Mouse (Mus musculus) liver (tissue): ENCODE measurements around the gene Dgkd.
"Not testable (repeated sequence)": the region's sequence is repeated elsewhere in the genome, so short reads cannot be mapped to it uniquely, and the experiment has no call there.

Source experiments
- DNase-seq: peaks from one replicate; pipeline ENCODE4 v3.0.0-alpha.2; 2020; ENCODE audit warnings: mixed read lengths

The Dgkd gene

DNA sequence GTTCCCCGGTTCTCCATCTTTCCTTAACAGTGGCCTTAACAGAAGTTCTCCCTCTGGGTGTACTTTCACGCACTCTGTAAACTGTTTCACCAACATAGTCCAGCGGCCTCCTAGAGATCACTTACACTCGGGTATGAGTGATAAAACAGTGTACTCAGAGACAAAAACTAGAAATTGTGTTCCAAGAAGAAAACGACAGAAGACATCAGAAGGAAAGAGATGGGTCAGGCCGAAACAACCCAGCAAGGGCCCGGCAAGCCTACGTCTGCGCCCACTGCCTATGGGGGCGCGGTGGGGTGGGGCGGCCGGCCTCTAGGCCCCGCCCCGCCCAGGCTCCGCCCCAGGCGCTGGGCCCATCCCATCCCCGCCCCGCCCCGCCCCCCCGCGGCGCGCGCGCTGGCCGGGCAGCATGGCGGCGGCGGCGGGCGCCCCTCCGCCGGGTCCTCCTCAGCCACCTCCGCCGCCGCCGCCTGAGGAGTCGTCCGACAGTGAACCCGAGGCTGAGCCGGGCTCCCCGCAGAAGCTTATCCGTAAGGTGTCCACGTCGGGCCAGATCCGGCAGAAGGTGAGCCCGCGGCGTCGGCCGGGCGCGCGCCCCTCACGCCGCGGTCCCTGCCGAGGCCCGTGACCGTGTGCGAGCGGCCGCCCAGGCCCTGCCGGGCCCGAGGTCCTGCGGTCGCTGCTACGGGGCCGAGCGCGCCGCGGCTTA lies at the start of gene Dgkd:
Gene Dgkd (plus strand): TSS at position 396 of the 709 bp plus-strand sequence.
- peak; percentile 88 for DNase-seq

DNA sequence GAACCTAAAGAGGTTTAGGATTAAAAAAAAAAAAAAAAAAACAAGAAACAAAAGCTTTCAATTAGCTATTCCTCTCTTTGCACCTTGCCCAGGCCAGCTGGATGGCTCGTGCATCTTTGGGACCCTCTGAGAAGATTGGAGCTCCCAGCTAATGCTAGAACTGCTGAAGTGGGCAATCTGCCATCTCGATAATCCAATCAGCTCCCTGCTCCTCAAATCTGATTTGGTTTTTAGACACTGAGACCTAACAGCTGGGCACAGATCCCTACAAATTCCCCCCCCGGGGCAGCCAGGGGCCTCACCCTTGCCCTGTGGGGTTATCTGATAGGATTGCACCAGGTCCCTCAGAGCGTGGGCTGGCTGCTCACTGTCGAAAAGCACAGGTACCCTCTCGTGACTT lies 49.5 kb upstream of the Dgkd start, which contains the start of gene Sag:
Gene Sag (plus strand): TSS at position 105 of the 400 bp plus-strand sequence.
- no peak for DNase-seq

DNA sequence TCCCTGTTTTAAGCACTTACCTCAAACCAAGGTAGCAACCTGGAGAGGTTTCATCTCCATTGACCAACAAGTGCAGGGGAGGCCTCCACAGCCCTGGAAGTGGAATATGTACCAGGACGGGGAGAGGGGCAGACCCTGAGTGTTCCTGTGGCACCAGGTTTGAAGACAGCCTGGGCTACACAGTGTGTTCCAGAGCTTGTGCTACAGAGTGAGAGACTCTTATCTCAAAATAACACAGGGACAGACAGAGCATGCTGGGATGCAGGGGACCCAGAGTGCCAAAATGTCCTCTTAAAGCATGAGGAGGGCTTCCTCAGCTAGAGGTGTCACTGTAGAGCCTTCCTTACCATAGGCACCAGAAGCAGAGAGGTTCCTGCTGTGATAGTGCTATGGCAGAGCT lies 45.3 kb upstream of the Dgkd start:
- DNase-seq, result no peak

DNA sequence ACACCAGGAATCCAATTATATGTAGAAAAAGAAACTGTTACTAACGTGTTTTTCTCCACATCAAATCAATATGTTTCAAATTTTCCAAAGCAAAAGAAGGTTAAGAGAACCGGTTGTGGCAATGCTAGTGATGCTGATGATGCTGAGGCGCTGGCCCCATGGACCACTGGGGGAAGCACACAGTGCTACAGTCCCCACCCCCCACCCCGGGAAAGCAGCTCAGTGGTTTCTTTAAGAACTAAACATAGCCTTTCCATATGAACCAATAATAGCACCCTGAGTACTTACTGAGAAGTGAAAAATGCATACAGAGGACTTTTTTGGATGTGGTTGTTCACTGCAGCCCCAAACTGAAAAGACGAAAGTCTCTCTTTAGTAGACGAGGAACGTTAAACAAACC lies 41.7 kb upstream of the Dgkd start:
- DNase-seq, result no peak

DNA sequence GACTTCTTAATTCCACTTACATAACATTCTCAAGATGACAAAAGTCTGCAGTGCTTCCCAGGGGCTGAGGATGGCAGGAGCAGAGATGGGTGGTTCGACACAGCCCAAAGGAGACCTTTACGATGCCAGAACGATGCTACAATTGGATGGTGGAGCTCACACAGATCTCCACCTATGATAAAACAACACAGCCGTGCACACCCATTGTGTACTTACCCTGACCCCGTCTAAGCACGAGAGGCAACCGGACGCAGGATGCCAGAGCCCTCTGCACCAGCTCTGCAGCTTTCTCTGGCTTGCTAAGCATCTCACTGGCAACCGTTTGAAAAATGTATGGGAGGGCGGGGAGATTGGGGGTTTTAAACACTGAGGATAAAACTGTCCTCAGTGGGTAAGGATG lies 41.0 kb upstream of the Dgkd start:
- DNase-seq, result no peak

DNA sequence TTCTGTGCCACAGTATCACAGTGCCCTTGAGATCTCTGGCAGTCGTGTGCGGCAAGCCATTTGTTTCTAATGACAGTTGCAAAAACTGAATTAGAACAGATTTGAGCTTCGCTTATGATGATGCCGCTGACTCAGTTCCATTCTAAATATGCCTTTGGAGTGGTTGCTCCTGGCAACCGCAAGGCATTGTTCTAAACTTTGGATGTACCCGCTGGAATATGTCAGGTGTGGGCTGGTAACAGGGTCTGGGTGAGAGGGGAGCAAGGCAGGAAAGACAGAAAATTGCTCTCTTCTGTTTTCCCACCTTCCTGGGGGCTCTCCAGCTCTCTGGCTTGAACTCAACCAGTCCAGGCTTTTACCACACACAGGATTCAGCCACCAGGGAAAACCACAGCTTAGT lies 39.9 kb upstream of the Dgkd start:
- no peak for DNase-seq

DNA sequence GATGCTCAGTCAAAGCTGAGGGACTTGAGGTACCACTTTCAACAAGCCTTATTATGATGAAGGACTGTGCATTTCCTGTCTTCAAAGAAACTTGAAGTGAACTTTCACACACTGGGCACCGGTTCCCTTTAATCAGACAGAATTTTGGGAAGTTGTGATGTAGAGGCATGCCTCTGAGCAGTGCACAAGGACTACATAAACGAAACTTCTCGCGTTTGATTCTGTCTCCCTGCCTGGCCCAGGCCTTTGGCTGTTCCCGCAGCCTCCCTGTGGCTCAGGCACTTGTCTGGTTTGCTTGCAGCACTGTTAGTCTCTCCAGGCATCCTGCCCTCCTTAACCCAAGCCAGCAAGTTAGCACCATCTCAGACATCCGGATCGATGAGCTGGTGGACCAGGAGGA lies 39.4 kb upstream of the Dgkd start:
- DNase-seq, result no peak

DNA sequence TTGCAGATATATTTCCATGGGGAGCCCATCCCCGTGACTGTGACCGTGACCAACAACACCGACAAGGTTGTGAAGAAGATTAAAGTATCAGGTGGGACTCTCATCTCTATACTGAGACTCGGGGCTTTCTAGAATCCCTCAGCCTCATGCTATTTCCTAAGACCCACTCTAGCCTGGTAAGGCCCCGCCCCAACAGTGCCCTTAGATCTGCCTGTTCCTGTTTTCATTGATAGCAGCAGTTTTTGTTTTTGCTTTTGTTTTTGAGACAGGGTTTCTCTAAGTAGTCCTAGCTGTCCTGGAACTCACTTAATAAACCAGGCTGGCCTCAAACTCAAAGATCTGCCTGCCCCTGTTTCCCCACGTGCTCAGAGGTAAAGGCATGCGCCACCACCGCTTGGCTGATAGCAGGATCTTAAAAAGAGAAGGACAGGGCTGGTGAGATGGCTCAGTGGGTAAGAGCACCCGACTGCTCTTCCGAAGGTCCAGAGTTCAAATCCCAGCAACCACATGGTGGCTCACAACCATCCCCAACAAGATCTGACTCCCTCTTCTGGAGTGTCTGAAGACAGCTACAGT lies 28.6 kb upstream of the Dgkd start:
- DNase-seq, result no peak

DNA sequence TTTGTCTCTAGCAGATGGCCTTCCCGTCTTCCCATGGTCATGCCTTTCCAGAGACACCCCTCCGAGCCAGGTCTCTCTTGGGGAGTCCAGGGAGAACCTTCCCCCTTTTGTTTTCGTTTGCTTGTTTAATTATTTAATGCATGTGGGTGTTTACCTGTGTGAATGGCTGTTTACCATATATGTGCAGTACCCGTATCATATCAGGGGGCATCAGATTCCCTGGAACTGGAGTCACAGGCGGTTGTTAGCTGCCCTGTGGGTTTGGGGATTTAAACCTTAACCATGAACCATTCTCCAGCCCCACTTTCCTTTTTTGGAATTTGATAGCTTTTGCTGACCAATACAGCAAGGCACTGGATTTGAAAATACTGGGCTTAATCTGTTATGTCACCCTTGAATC lies 27.8 kb upstream of the Dgkd start:
- no peak for DNase-seq

DNA sequence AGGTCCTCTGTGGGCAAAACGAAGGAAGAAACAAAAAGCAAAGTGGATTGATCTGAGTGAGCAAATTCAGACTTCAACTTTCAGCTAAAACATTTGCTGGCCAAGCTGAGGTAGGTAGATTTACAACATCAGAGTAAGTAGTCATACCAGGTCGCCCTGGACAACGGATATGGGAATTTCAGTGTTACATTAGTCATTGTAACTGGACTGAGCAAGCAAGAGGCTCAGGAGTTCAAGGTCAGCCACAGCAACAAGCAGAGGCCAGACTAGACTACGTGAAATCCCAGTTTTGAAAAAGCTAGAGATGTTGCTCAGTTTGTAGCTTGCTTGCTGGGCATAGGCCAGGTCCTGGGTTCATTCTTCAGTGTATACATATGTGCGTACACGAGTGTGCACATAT lies 27.1 kb upstream of the Dgkd start:
- DNase-seq, result no peak

DNA sequence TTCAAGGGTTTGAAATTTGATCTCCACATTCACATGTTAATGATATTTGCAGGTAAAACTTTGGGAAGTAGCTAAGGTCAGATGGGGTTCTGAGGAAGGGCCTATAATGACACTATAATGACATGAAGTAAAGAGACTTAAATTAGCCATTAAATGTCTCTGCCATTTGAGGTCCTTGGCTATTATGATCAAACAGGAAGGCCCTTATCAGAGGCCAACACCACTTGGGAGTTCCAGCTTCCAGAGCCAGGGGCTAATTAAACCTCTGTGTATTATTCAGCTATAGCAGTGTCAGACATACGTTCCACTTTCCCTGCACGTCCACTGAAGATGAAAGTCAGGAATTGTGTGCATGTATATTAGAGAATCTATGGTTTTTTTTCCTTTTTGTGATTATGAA lies 26.6 kb upstream of the Dgkd start:
- no peak for DNase-seq

DNA sequence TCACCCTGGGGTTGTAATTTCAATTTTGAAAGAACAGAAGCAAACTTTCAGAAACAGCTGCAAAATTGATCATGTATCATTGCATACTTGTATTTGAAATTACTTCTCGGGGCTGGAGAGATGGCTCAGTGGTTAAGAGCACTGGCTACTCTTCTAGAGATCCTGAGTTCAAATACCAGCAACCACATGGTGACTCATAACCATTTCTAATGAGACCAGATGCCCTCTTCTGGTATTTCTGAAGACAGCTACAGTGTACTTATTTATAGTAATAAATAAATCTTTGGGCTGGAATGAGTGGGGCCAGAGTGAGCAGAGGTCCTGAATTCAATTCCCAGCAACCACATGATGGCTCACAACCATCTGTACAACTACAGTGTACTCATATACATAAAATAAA lies 25.6 kb upstream of the Dgkd start:
- not testable (repeated sequence) for DNase-seq

DNA sequence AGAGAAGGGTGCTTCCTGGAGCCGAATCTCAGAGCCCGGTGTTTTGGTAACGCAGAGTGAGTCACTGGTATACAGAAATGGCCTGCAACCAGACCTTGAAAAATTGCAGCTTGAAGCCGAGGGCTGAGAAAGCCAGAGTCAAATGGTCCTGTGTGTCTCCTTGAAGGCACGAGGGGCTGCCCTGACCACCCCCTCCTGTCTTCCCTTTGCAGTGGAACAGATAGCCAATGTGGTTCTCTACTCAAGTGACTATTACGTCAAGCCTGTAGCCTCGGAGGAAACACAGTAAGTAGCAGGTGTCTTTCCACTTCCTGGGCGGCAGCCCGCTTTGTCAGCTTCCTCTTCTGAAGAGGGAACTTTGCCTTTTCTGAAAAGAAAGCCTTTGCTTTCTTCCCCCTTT lies 24.9 kb upstream of the Dgkd start:
- DNase-seq, result peak; percentile 36

DNA sequence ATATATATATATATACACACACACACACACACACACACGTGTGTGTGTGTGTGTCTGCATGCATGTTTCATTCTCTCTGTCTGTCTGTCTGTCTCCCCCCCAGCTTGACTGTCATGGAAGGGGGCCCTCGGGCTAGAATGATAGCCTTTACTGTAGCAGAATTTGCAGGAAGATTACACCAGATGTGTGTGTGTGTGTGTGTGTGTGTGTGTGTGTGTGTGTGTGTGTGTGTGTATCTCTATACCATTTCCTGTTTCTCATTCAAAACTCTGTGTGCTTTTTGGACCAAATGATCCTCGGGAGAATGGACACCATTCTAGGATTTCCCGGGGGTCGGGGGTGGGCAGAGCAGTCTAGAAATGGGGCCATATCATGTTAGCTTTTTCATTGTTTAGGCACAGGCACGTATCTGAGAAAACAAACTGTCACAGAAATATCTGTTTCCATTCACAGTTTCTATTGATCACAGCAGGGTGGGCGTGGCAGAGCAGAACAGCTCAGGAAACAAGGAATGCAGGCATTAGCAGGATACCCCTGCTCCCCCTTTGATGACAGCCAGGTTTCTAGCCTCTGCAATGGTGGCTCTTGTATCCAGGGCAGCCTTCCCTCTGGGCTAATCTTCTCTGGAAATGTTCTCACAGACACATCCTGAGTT lies 24.0 kb upstream of the Dgkd start:
- no peak for DNase-seq

DNA sequence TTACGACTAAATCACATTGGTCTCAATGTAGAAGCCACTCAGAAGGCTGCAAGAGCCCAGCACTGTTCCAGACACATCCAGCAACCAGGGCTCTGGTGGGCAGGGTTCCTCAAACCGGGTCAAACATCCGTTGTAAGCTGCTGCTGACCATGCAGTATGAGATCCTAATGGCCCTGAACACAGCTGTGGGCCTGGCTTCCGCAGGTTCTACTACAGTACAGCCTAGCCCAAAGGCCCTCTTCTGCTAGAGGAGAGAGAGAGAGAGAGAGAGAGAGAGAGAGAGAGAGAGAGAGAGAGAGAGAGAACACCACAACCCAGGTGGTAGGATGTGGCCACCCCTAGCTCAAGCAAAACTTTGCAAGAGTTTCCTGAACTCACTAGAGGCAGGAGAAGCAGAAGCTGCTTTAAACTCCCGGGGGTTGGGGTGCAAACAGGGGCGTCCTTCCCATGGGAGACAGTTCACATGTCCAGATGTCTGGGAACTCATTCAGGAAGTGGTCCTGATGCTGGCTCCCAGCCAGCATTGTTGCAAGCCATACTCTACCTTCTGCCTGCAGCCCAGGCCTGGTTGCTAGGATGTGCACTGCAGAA lies 23.4 kb upstream of the Dgkd start:
- no peak for DNase-seq

DNA sequence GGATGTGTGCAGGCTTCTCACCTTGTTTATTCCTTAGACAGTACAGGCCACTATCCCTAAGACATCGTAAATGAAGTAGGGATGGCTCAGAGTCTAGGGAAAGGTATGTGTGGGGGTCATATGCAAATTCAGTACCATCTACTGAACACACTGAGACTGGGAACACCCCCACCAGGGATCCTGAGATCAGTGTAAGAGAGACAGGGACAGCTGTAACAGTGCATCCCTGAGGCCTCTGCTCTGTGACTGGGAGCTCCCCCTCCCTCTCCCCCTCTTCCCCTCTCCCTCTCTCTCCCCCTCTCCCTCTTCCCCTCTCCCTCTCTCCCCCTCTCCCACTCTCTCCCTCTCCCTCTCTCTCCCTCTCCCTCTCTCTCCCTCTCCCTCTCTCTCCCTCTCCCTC lies 16.6 kb upstream of the Dgkd start:
- no peak for DNase-seq

DNA sequence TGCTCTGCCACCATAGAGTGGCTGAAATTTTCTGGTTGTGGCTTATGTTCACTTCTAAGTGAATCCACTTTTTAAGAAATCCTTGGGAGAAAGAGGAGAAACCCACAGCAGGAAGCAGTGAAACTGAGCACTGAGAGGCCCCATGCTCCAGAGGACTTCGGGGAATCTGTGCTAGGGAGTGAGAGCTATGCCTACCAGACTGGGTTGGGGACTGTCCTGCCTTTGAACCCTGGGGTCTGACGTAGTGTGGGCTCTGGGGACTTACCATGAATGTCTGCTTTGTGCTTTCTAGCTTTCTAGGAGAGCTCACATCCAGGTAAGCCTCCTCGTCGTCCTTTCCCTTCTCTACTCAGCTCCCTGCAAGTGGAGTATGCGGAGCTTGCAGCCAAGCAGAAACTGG lies 16.1 kb upstream of the Dgkd start:
- no peak for DNase-seq

DNA sequence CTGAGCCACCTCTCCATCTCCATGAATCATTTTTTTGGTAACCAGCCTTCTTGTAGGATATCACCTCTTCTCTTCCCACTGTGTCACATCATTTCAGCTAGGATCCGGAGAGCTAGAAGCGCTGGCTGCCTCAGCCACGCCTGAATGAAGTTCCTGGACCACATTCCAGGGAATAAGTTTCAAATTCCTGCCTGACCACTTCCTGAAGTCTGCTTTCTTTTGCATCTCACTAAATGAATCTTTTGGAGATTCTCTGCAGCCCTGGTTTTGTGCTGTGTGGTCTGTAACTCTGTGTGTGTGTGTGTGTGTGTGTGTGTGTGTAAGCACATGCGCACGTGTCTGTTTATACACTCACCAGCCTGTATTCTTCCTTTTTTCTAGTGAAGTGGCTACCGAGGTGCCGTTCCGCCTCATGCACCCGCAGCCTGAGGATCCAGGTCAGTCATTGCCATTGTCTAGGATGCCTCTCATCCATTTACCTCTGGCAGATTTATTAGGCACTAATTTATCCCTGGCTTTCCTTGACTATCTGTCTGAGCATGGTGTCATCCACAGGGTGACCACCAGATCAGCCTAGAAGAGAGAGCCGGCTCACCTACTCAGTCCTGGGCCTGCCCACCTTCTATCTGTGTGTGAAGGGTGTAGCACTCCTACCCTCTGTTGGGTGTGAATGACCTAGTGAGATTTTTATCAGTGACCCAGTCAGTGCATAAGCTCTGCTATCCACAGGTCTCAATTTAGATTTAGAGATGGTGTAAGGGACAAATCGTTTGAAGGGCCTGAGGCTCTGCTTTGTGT lies 12.5 kb upstream of the Dgkd start:
- no peak for DNase-seq

DNA sequence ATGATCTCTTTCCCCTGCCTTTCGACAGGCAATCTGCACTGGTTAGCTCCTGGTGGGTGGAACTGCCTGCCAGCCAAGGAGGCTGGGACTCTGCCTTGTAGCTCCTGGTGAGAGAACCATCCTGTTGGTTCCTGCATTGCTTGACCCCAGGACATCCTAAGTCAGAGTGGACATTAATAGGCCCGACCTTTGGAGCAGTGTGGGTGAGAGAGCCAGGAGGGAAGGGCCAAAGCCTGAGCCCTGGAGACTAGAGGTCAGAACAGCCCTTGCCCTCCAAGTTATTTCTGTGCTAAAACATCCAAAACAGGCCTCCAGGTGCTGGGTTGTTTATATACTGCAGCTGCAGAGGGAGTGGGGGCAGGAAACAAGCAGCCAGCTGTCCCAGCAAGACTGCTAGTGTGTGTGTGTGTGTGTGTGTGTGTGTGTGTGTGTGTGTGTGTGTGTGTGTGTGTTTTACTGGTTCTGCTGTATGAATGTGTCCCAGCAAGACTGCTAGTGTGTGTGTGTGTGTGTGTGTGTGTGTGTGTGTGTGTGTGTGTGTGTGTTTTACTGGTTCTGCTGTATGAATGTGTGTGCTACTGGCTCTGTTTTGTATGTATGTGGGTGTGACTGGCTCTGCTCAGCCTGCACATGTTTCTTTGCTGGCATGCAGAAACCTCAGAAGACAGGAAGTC lies 6.1 kb upstream of the Dgkd start:
- DNase-seq, result peak; percentile 17

DNA sequence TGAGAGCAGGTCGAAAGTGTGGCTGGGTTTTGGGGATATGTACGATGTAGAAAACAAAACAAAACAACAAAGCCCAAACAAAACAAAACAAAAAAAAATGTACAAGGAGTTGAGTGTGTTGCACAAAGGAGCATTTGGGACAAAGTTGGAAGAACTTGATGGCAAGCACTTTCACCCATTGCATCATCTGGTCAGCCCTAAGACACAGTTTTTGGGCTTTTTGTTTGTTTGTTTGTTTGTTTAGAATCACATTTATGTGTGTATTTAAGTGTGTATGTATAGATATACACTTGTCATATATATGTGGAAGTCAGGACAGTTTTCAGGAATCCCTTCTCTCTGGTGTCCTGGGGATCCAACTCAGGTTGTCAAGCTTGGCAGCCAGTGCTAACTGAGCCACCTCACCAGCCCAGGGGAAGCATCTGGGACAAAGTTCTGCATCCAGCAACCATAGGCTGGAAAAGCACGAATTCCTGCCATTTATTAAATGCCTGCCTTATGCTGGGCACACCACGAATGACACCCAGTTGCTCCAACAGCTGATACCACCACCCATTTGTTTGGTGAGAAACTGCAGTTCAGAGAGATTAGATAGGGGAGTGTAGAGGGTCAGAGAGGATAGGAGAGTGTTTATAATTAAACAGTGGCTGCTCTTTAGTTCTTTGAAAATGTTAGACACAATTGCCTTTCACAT lies 5.5 kb upstream of the Dgkd start:
- no peak for DNase-seq

DNA sequence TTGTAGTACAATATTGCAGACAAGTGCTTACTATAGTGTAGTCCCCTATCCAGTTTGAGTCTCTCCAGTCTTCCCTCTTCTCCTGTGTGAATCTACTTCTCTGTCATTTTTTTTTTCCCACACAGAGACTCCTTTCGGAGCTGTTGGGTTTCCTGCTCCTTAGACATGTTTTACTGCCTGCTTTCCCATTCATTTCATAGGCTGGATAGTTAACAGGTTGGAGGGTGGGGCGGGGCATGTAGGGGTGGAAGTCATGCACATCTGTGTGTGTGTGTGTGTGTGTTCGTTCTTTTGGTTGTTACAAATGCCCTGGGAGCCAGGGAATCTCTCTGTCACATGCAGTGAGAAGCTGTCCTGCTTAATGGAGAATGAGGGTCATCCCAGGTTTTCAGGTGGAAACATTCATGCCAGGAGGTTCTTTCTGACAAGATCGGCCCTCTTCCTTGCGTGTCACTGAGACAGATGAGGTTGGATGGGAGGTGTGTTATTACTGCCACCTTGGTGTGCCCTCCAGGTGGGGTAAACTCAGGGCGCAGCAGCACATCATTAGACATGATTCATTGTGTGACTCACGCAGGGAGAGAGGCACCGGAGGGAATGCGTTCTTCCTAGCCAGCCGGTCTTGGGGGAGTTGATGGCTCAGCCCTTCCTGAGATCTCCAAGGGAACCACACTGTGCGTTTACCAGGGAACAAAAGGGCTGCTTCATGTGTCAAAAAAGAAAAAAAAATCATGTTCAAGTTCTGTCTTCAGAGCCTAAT lies 4.7 kb upstream of the Dgkd start:
- no peak for DNase-seq
